Mouse (Mus musculus): ENCODE data around the gene Adcy4. TPM values are rescaled to one million over a fixed set of nuclear protein-coding genes. Genes with fewer than 3 reads are reported as not detected.

The Adcy4 gene
- polyA plus RNA-seq, 1 experiment from 2014 or later: 4.1 TPM

DNA sequence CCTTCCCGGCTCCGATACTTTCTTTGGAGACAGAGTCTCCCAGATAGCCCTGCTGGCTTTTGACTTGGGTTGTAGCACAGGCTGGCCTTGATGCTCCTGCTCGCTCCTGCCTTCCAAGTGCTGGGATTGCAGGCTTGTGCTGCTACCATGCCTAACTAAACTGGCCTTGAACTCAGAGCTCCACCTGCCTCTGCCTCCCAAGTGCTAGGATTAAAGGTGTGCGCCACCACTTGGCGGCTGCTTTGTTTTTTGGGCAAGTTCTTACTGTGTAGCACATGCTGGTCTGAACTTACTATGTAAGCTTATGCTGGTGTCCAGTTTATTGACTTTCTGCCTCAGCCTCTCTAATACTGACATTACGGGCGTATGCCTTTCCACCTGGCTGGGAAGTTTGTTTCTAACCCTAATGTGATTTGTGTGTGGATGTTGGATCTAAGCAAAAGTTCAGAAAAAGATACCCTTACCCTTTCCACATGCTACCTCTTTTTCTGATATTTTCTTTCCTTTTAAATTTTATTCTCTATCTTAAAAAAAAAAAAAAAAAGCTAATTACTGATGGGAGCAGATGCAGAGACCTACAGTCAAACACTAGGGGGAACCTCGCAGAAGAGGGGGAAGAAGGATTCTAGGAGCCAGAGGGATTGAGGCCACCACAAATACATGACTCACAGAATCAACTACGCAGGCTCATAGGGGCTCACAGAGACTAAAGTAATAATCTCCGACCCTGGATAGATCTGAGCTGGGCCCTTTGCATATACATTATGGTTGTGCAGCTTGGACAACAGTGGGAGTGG is 36.6 kb downstream of the Adcy4 start:
- ATAC-seq (ENCODE audit: low FRiP score): no peak
- WGBS: 93% methylated on average over 10 of the region's 10 CpGs
- Histone ChIP-seq H3K27me3 (replicated peaks) (no peaks in the 10 kb centered on the region), H3K27ac (replicated peaks) (no peak overlapping the region), H3K4me2 (peak overlapping the region; percentile 95), H3K36me3 (peaks cover 29% of the 10 kb centered on the region), H3K4me3 (replicated peaks) (peak overlapping the region; percentile 88), H3K9me3 (replicated peaks) (no peaks in the 10 kb centered on the region), H3K4me1 (peaks cover 43% of the 10 kb centered on the region), H3K9ac (replicated peaks) (0 out of 2 replicates have a peak overlapping the region, but pooled peaks have one; percentile 5)

DNA sequence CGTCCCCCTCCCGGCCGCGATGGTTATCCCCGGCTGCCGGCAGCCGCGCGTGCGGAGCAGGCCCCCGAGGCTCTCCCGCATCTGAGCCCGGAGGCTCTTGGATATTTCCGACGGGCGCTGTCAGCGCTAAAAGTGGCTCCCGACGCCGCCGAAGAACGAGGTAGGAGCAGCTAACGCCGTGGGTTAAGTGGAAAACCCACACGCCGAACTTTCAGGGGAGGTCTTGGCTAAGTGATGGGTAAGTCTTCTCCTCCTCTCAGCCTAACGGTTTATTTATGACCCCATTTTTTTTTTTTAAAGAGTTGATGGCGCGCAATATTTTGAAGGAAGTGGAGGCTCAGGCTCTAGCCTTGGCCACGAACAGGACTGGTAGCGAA is 38.0 kb downstream of the Adcy4 start:
- WGBS: under 1% methylated on average over 31 of the region's 31 CpGs
- Histone ChIP-seq H3K4me2 (peak overlapping the region; percentile 95), H3K36me3 (peaks cover 19% of the 10 kb centered on the region), H3K27me3 (replicated peaks) (no peaks in the 10 kb centered on the region), H3K4me1 (peaks cover 43% of the 10 kb centered on the region), H3K27ac (replicated peaks) (peak overlapping the region; percentile 56; the same call in 1 of the 2 replicates), H3K4me3 (replicated peaks) (peak overlapping the region; percentile 88), H3K9me3 (replicated peaks) (no peaks in the 10 kb centered on the region), H3K9ac (replicated peaks) (peak overlapping the region; percentile 77)
- no peak; the same call in 1 of the 2 replicates for ATAC-seq (ENCODE audit: low FRiP score)

DNA sequence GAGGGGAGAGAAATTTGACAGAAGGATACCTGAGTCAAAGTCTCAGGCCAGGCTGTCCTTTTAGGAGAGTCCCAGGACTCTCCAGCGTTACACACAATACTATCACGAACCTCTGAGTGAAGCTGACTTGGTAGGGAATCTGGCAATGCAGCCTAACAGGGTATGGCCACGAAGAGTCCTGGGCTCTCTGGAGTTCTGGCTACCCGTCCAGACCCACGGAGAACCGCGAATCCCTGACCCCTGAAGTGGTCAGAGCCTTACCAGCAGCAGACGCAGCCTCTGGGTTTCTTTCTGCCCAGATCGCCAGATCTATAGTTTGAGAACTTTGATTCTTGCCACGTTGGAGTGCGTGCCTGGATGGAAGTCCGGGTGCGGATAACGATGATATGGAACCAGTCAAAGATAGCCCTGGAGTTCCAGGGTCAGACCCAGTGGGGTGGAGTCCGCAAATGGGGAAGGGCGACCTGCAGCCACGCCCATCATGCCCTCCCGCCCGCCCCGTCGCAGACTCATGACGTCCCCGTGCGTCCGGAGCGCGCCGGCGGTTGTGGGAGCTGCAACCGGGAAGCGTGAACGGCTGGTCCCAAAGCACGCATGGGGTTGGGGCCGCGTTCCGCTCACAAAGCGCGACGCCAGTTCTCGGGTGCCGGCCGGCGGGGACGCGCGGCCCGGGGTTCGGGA is 38.6 kb downstream of the Adcy4 start, which contains the start of the genes Dhrs1 and Nop9:
Gene Dhrs1, minus strand, starts transcription at position 511 of the 681 bp plus-strand sequence.
Gene Nop9, plus strand, starts transcription at position 514 of the 681 bp plus-strand sequence.
- Histone ChIP-seq H3K9ac (replicated peaks) (peak within 1 kb of the TSS; percentile 77), H3K27me3 (replicated peaks) (no peaks in the 10 kb centered on the region), H3K4me1 (peaks cover 43% of the 10 kb centered on the region), H3K27ac (replicated peaks) (peak within 1 kb of the TSS; percentile 56; the same call in 1 of the 2 replicates), H3K4me2 (peak within 1 kb of the TSS; percentile 95), H3K9me3 (replicated peaks) (no peaks in the 10 kb centered on the region), H3K4me3 (replicated peaks) (peak within 1 kb of the TSS; percentile 88), H3K36me3 (peaks cover 19% of the 10 kb centered on the region)
- WGBS: 1% methylated on average over 48 of the region's 48 CpGs
- peak; percentile 84 for ATAC-seq (ENCODE audit: low FRiP score)

DNA sequence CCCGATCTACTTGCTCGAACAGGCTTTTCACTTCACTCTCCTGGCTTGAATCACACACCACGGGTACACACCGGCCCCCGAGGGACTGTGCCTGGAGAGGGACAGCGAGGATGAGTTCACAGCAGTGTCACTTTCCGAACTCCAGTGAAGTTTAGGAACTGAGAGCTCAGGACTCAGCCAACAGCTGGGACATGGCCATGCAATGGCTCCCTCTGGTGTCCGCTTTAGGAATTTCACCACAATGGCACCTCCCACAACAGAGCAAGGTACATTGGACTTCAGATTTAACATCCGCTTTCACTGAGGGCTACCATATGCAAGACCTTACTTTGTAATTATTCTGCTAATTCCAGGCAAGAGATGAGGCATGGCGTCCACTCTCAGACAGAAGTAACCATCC is 40.2 kb downstream of the Adcy4 start:
- H3K27ac ChIP-seq (replicated peaks): no peak overlapping the region
- no peaks in the 10 kb centered on the region for H3K9me3 ChIP-seq (replicated peaks)
- H3K36me3 ChIP-seq: peaks cover 24% of the 10 kb centered on the region
- 23% methylated on average over 10 of the region's 10 CpGs for WGBS
- peak overlapping the region; percentile 9; the same call in 1 of the 2 replicates for H3K4me3 ChIP-seq (replicated peaks)
- H3K4me1 ChIP-seq: peaks cover 43% of the 10 kb centered on the region
- H3K4me2 ChIP-seq: peak overlapping the region; percentile 95
- no peaks in the 10 kb centered on the region for H3K27me3 ChIP-seq (replicated peaks)
- H3K9ac ChIP-seq (replicated peaks): 0 out of 2 replicates have a peak overlapping the region, but pooled peaks have one; percentile 24
- ATAC-seq (ENCODE audit: low FRiP score): peak; percentile 59

DNA sequence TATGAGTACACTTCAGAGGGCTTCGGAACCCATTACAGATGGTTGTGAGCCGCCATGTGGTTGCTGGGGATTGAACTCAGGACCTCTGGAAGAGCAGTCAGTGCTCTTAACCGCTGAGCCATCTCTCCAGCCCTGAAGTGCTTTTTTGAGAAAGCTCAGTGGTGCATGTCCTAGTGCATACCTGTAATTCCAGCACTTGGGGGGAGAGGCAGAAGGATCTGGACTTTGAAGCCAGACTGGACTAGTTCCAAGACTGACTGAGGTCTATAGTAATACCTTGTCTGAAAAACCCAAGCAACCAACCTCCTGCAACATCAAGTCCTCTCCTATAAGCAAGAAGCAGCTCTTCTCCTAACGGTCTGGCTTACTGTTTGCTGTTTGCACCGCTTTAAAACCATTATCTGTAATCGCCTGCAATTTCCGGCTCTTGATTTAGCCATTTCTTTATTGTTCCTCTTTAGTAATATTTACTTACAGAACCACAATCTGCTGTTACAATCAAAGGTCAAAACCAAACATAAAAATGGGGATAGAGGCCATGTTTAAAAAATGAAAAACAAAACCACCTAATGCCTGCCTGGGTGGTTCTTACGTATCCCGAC is 46.7 kb downstream of the Adcy4 start:
- H3K9me3 ChIP-seq (replicated peaks): no peaks in the 10 kb centered on the region
- no peak overlapping the region for H3K4me2 ChIP-seq
- no peak overlapping the region for H3K4me3 ChIP-seq (replicated peaks)
- H3K27me3 ChIP-seq (replicated peaks): 0 out of 2 replicates have a peak, but pooled peaks cover 3% of the 10 kb centered on the region
- no peaks in the 10 kb centered on the region for H3K4me1 ChIP-seq
- WGBS: 91% methylated on average over 9 of the region's 9 CpGs
- H3K27ac ChIP-seq (replicated peaks): no peak overlapping the region
- no peak for ATAC-seq (ENCODE audit: low FRiP score)
- H3K9ac ChIP-seq (replicated peaks): no peak overlapping the region
- peaks cover 35% of the 10 kb centered on the region for H3K36me3 ChIP-seq

DNA sequence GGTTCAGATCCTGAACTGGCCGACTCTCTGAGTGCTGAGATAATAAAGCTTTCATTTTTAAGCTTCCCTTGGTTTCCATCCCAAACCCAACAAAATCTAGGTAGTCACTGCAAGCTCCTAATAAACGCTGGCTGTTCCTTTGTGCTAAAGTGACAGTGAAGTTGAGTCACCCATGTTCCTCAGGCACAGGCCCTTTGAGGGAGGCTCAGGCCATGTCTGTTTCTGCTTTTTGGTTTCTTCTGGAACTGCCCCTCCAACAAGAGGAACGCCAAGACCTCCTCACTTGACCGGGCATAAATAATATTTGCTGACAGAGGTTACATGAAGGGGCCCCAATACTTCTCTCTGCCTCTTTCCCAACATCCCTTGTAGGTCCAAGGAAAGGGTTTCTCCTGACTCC is 48.1 kb downstream of the Adcy4 start:
- no peak for ATAC-seq (ENCODE audit: low FRiP score)
- no peak overlapping the region for H3K4me3 ChIP-seq (replicated peaks)

DNA sequence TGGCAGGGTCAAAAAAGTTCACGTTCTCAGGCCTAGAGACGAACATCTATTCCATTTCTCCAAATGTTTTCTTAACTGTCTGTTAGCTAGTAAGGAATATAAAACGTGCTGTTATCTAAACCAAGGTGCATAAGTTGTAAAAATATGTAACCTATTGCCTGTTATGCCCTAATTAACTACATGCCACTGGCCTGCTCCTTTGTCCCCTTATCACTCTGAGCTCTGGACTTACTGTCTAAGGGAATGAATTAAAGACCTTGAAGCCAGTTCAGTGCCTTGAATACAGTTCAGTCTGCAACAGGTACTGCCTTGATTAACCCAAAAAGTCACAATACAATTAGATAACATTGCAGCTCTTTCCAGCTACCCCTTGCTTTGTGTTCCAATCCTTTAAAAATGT is 48.6 kb downstream of the Adcy4 start:
- Histone ChIP-seq H3K27me3 (replicated peaks) (0 out of 2 replicates have a peak, but pooled peaks cover 3% of the 10 kb centered on the region), H3K9ac (replicated peaks) (no peak overlapping the region), H3K4me3 (replicated peaks) (no peak overlapping the region), H3K27ac (replicated peaks) (no peak overlapping the region), H3K4me2 (no peak overlapping the region), H3K4me1 (no peaks in the 10 kb centered on the region), H3K36me3 (peaks cover 27% of the 10 kb centered on the region), H3K9me3 (replicated peaks) (no peaks in the 10 kb centered on the region)
- no peak for ATAC-seq (ENCODE audit: low FRiP score)
- 75% methylated on average over 3 of the region's 3 CpGs for WGBS

More for the DNA sequence above, 48.1 kb downstream of the Adcy4 start:
- Histone ChIP-seq H3K36me3 (peaks cover 31% of the 10 kb centered on the region), H3K4me1 (no peaks in the 10 kb centered on the region), H3K9ac (replicated peaks) (no peak overlapping the region), H3K27me3 (replicated peaks) (0 out of 2 replicates have a peak, but pooled peaks cover 3% of the 10 kb centered on the region), H3K27ac (replicated peaks) (no peak overlapping the region), H3K4me2 (no peak overlapping the region), H3K9me3 (replicated peaks) (no peaks in the 10 kb centered on the region)
- 81% methylated on average over 4 of the region's 4 CpGs for WGBS

DNA sequence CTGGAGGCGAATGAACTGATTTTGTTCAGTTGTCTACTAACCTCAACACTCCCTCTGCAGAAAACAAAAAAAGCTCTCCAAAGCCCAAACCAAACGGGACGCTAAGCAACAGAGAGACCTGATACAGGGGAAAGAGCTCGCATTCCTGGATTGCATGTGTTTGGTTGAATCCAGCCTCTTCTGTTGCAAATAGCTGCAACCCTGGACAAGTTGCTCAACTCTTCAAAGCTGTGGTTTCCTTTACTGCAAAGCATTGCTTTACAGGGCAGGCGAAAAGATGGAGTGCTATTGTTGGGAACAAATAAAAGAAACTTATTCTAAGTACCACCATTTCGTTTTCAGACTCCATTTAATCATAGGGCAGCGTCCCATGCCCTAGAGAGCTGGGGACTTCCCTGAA is 49.0 kb downstream of the Adcy4 start:
- Histone ChIP-seq H3K27ac (replicated peaks) (no peak overlapping the region), H3K4me1 (no peaks in the 10 kb centered on the region), H3K36me3 (peaks cover 22% of the 10 kb centered on the region), H3K9me3 (replicated peaks) (no peaks in the 10 kb centered on the region), H3K4me2 (no peak overlapping the region), H3K9ac (replicated peaks) (no peak overlapping the region), H3K27me3 (replicated peaks) (0 out of 2 replicates have a peak, but pooled peaks cover 3% of the 10 kb centered on the region), H3K4me3 (replicated peaks) (no peak overlapping the region)
- ATAC-seq (ENCODE audit: low FRiP score): no peak
- WGBS: 82% methylated on average over 7 of the region's 7 CpGs

DNA sequence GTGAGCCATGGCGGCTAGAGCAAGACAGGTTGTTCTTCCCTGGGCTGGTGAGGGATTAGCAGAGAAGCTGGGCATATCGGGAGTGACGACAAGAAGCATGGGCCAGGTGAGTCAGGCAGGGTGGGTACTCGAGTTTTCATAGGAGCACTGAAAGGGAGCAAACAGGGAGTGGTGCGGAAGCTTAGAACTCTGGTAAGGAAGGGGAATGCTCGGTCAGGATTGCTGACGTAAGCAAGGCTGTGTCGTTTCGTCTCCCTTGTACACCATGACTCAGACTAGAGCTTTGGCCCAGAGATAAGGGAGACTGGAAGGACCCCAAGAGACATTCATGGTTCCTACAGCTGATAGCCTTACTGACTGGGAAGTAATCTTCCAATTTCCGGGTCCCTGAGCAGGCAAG is 50.0 kb downstream of the Adcy4 start:
- no peaks in the 10 kb centered on the region for H3K4me1 ChIP-seq
- H3K27me3 ChIP-seq (replicated peaks): 0 out of 2 replicates have a peak, but pooled peaks cover 6% of the 10 kb centered on the region
- no peak overlapping the region for H3K4me2 ChIP-seq
- H3K27ac ChIP-seq (replicated peaks): no peak overlapping the region
- no peaks in the 10 kb centered on the region for H3K9me3 ChIP-seq (replicated peaks)
- H3K36me3 ChIP-seq: peaks cover 13% of the 10 kb centered on the region
- ATAC-seq (ENCODE audit: low FRiP score): no peak
- no peak overlapping the region for H3K9ac ChIP-seq (replicated peaks)
- H3K4me3 ChIP-seq (replicated peaks): no peak overlapping the region
- WGBS: 79% methylated on average over 10 of the region's 10 CpGs

DNA sequence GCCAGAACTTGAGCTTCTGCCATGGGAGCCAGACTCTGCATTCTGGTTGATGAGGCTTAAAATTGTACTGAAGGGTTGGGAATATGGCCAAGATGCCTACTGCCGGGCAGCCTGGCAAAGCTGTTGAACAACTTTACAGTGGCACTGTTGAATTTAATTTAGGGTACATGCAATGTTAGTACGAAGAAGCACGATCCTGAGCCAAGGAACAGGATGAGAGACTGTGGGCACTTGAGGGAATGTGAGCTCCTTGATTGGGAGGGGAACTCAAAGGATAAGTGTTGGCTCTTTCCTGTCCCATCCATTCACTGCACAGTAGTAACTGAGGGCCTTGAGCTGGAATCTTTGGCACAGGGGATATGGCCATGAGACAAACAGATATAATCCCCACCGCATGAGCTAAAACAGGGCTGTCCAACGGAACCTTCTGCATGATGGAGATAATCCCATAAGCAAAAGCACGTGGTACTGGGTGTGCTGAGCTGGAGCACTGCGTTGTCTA is 53.3 kb downstream of the Adcy4 start:
- no peak overlapping the region for H3K4me3 ChIP-seq (replicated peaks)
- no peak overlapping the region for H3K4me2 ChIP-seq
- 75% methylated on average over 7 of the region's 7 CpGs for WGBS
- no peaks in the 10 kb centered on the region for H3K9me3 ChIP-seq (replicated peaks)
- H3K4me1 ChIP-seq: no peaks in the 10 kb centered on the region
- H3K27me3 ChIP-seq (replicated peaks): 0 out of 2 replicates have a peak, but pooled peaks cover 6% of the 10 kb centered on the region
- H3K9ac ChIP-seq (replicated peaks): no peak overlapping the region
- no peaks in the 10 kb centered on the region for H3K36me3 ChIP-seq
- ATAC-seq (ENCODE audit: low FRiP score): peak; percentile 75; the same call in 1 of the 2 replicates
- H3K27ac ChIP-seq (replicated peaks): peak overlapping the region; percentile 67

DNA sequence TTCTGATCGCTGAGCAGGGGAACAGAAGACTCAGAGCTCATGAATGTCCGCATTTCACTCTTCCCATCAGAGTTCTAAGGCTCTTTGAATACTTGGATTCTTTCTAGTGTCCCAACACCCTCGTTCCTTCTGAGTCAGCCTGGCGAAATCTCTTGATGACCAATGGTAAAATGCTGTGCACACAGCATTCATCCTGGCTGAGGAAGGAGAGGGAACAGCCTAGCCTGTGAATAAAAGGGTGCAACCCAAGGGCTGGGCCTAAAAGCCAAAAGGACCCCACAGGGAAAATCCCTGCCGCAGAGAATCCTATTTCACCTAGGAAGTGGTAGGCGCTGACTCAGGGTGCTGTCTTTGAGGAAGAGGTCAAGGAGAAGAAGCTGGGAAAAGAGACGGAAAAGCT is 53.8 kb downstream of the Adcy4 start:
- peak; percentile 31; the same call in 1 of the 2 replicates for ATAC-seq (ENCODE audit: low FRiP score)
- H3K27ac ChIP-seq (replicated peaks): peak overlapping the region; percentile 57
- WGBS: 68% methylated on average over 7 of the region's 7 CpGs
- no peak overlapping the region for H3K4me3 ChIP-seq (replicated peaks)
- H3K27me3 ChIP-seq (replicated peaks): 0 out of 2 replicates have a peak, but pooled peaks cover 6% of the 10 kb centered on the region
- H3K9ac ChIP-seq (replicated peaks): no peak overlapping the region
- H3K4me2 ChIP-seq: no peak overlapping the region
- no peaks in the 10 kb centered on the region for H3K36me3 ChIP-seq
- no peaks in the 10 kb centered on the region for H3K4me1 ChIP-seq
- H3K9me3 ChIP-seq (replicated peaks): no peaks in the 10 kb centered on the region

All from neural tube, embryonic 15.5 days (tissue).